In genomic region chr6:83044742-83045141, GRCm38 (mm10) we compare ENCODE assay signal across 8 mouse cellular contexts. TPM values are rescaled to one million over a fixed set of nuclear protein-coding genes. Genes with fewer than 3 reads are reported as not detected.
DNase-seq lines count a peak whose midpoint lies in the region; ATAC-seq lines count a peak whose summit lies in the region.
"Had no signal": no experiment of that assay in that cellular context is flagged by ENCODE, and none has a peak within 500 bp of the region (broad histone marks: within the 10 kb centered on the region; RNA-seq: fewer than 3 reads in every experiment).

No protein-coding gene starts in this region.

- peak; percentile 82 for ATAC-seq in granulocyte monocyte progenitor cell, adult 5-6 weeks (replicated peaks; ENCODE audit: poor library complexity, severe bottlenecking)

- peak; percentile 37 to 46 for DNase-seq in spleen, postnatal 36 days (ENCODE audit: low spot score in 2 of 2)
- no peak for DNase-seq in spleen, postnatal 4 days (ENCODE audit: low spot score in 2 of 2)
- peak; percentile 42 to 44 for DNase-seq in heart, postnatal 10 days
- DNase-seq in thymus, postnatal 10 days (ENCODE audit: low spot score in 2 of 2) = no peak
- DNase-seq in frontal cortex, postnatal 10 days (ENCODE audit: low spot score in 2 of 2) = no peak
- no peak for DNase-seq in thymus, postnatal 36 days
- DNase-seq: gastrocnemius, postnatal 25 days had no signal

- intact Hi-C loops in heart, postnatal 10 days (cut with DNase I) = no loop called here

RNA-seq across cellular contexts. Expression of gene Aup1, which starts 9.6 kb away (rescaled TPM):
- 235 and 242 TPM in 2 replicates for total RNA-seq in granulocyte monocyte progenitor cell, adult 5-6 weeks (2014; fragmentation: Nextera tagmentation)
- 120 and 136 TPM in 2 replicates for total RNA-seq in granulocyte monocyte progenitor cell, adult 5-6 weeks (2017)
- 10 to 100 TPM; 74.2 to 85.8 TPM for total RNA-seq in heart, postnatal 10 days (2021)

RNA-seq across cellular contexts. Expression of gene Htra2, which starts 10.3 kb away (rescaled TPM):
- 96.9 and 114 TPM in 2 replicates for total RNA-seq in granulocyte monocyte progenitor cell, adult 5-6 weeks (2014; fragmentation: Nextera tagmentation)
- 66.2 and 81.3 TPM in 2 replicates for total RNA-seq in granulocyte monocyte progenitor cell, adult 5-6 weeks (2017)
- total RNA-seq in heart, postnatal 10 days (2021) = 10 to 100 TPM; 32.9 to 35.6 TPM

RNA-seq across cellular contexts. Expression of gene Loxl3, which starts 10.8 kb away (rescaled TPM):
- 9.0 TPM in 1 of 2 replicates, not detected in the other for total RNA-seq in granulocyte monocyte progenitor cell, adult 5-6 weeks (2014; fragmentation: Nextera tagmentation)
- 0.46 and 2.2 TPM in 2 replicates for total RNA-seq in granulocyte monocyte progenitor cell, adult 5-6 weeks (2017)
- total RNA-seq in heart, postnatal 10 days (2021) = 1 to 10 TPM; 6.0 to 6.8 TPM

RNA-seq across cellular contexts. Expression of gene Dok1, which starts 11.5 kb away (rescaled TPM):
- 18.7 and 25.8 TPM in 2 replicates for total RNA-seq in granulocyte monocyte progenitor cell, adult 5-6 weeks (2014; fragmentation: Nextera tagmentation)
- 9.0 and 16.1 TPM in 2 replicates for total RNA-seq in granulocyte monocyte progenitor cell, adult 5-6 weeks (2017)
- total RNA-seq in heart, postnatal 10 days (2021) = 1 to 10 TPM; 5.2 to 6.8 TPM

RNA-seq across cellular contexts. Expression of gene Dqx1, which starts 12.9 kb away (rescaled TPM):
- total RNA-seq in granulocyte monocyte progenitor cell, adult 5-6 weeks (2014; fragmentation: Nextera tagmentation) = 0.81 and 2.4 TPM in 2 replicates
- total RNA-seq in granulocyte monocyte progenitor cell, adult 5-6 weeks (2017) = 1.1 and 1.6 TPM in 2 replicates
- under 1 TPM; 0.22 to 0.55 TPM for total RNA-seq in heart, postnatal 10 days (2021)

Comparison
In these comparisons a context has a peak if more than half of its experiments do, and no peak if none do; other contexts are left out.
1. DNase-seq: peak in spleen, postnatal 36 days (2 of 2) and heart, postnatal 10 days (2 of 2); none in spleen, postnatal 4 days (0 of 2), thymus, postnatal 10 days (0 of 2), frontal cortex, postnatal 10 days (0 of 2) and thymus, postnatal 36 days (0 of 2).